Mouse (Mus musculus): ENCODE results near the gene Ndel1. TPM values are rescaled to one million over a fixed set of nuclear protein-coding genes. Genes with fewer than 3 reads are reported as not detected.

The Ndel1 gene
- polyA plus RNA-seq, 2 experiments: 21.1 to 28.1 TPM

DNA sequence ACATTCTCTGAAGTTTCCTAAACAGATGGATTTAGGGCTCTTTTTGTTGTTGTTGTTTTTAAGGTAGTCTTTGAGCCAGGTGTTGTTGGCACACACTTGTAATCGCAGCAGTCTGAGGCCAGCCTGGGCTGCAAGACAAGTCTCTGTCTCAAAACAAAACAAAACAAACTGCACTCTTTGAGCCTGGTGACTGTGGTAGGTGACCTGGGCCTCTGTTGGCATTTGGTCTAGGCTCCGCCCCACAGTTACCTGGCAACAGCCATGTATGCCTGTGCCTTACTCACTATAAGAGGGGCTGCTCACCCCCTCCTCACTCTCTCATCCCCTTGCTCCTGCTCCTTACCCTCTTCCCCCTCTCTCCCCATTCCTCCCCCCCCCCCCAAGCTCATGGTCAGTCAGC is 9.4 kb downstream of the Ndel1 start:
- no peaks in the 10 kb centered on the region for H3K36me3 ChIP-seq (replicated peaks; ENCODE audit: control insufficient read depth, insufficient read depth, low read depth)
- no peak overlapping the region for H3K9ac ChIP-seq (replicated peaks)
- H3K4me3 ChIP-seq (ENCODE audit: insufficient read depth in 1 of 2, low read depth in 2 of 2, low read length in 2 of 2): no peak overlapping the region
- no peak overlapping the region for H3K4me2 ChIP-seq (ENCODE audit: low read depth)
- WGBS (ENCODE audit: insufficient replicate concordance): 73% methylated on average over 2 of the region's 2 CpGs
- H3K9me3 ChIP-seq (ENCODE audit: control insufficient read depth, low read length): no peaks in the 10 kb centered on the region
- peaks cover 0 to 12% of the 10 kb centered on the region in 2 experiments; a peak in 2 of 4 replicates for H3K4me1 ChIP-seq (replicated peaks; ENCODE audit: control insufficient read depth in 2 of 2, insufficient read depth in 2 of 2, low read length in 1 of 2)
- ATAC-seq (ENCODE audit: insufficient read depth): no peak
- H3K27ac ChIP-seq: no peak overlapping the region
- DNase-seq (ENCODE audit: low read depth in 3 of 3, low spot score in 3 of 3): no peak
- no peaks in the 10 kb centered on the region for H3K27me3 ChIP-seq (ENCODE audit: control insufficient read depth, insufficient read depth, low read length)
- no peak for TF ChIP-seq CTCF (IDR thresholded peaks at IDR 0.05; ENCODE audit: low read depth)
- no peak for TF ChIP-seq EP300 (IDR thresholded peaks at IDR 0.05; ENCODE audit: low read depth)

- H3K27ac ChIP-seq: no peak overlapping the region
- no peak for DNase-seq (ENCODE audit: low read depth in 3 of 3, low spot score in 3 of 3)
- H3K9me3 ChIP-seq (ENCODE audit: control insufficient read depth, low read length): no peaks in the 10 kb centered on the region
- no peak overlapping the region for H3K4me3 ChIP-seq (ENCODE audit: insufficient read depth in 1 of 2, low read depth in 2 of 2, low read length in 2 of 2)
- no peak overlapping the region for H3K9ac ChIP-seq (replicated peaks)
- TF ChIP-seq CTCF (IDR thresholded peaks at IDR 0.05; ENCODE audit: low read depth): no peak
- no peak for TF ChIP-seq EP300 (IDR thresholded peaks at IDR 0.05; ENCODE audit: low read depth)
- H3K4me1 ChIP-seq (replicated peaks; ENCODE audit: control insufficient read depth in 2 of 2, insufficient read depth in 2 of 2, low read length in 1 of 2): peaks cover 4 to 18% of the 10 kb centered on the region in 2 experiments
- H3K36me3 ChIP-seq (replicated peaks; ENCODE audit: control insufficient read depth, insufficient read depth, low read depth): no peaks in the 10 kb centered on the region
- H3K4me2 ChIP-seq (ENCODE audit: low read depth): no peak overlapping the region
- 70% methylated on average over 8 of the region's 8 CpGs for WGBS (ENCODE audit: insufficient replicate concordance)
- ATAC-seq (ENCODE audit: insufficient read depth): no peak
- no peaks in the 10 kb centered on the region for H3K27me3 ChIP-seq (ENCODE audit: control insufficient read depth, insufficient read depth, low read length)
These were observed 11.6 kb downstream of the Ndel1 start for GRCm38 (mm10) chr11:68859943-68860593.

DNA sequence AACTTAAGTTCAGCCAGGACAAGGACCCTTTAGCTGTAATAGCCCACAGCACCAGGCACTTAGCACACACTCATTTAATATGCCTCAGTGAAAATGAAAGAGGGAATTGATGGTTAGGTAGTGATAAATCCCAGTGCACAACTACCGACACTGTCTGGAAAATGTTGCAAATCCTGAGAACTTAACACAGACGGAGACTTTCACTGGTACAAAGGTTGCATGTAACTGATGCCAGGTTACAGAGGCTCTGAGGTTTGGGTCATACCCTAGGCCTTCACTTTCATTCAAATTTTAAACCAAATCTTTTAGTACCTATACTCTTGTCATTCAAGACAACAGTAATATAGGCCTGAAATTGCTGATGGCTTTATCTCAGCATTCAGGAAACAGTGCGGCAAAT is 14.3 kb downstream of the Ndel1 start:
- Histone ChIP-seq H3K9ac (replicated peaks) (no peak overlapping the region), H3K9me3 (ENCODE audit: control insufficient read depth, low read length) (no peaks in the 10 kb centered on the region), H3K36me3 (replicated peaks; ENCODE audit: control insufficient read depth, insufficient read depth, low read depth) (no peaks in the 10 kb centered on the region), H3K27me3 (ENCODE audit: control insufficient read depth, insufficient read depth, low read length) (no peaks in the 10 kb centered on the region), H3K4me3 (ENCODE audit: insufficient read depth in 1 of 2, low read depth in 2 of 2, low read length in 2 of 2) (no peak overlapping the region), H3K4me1 (replicated peaks; ENCODE audit: control insufficient read depth in 2 of 2, insufficient read depth in 2 of 2, low read length in 1 of 2) (peaks cover 16 to 30% of the 10 kb centered on the region in 2 experiments), H3K27ac (no peak overlapping the region), H3K4me2 (ENCODE audit: low read depth) (no peak overlapping the region)
- no peak for ATAC-seq (ENCODE audit: insufficient read depth)
- TF ChIP-seq EP300 (IDR thresholded peaks at IDR 0.05; ENCODE audit: low read depth): no peak
- no peak for TF ChIP-seq CTCF (IDR thresholded peaks at IDR 0.05; ENCODE audit: low read depth)
- 79% methylated on average over 3 of the region's 3 CpGs for WGBS (ENCODE audit: insufficient replicate concordance)
- DNase-seq (ENCODE audit: low read depth in 3 of 3, low spot score in 3 of 3): no peak

- DNase-seq (ENCODE audit: low read depth in 3 of 3, low spot score in 3 of 3) (no peak), ATAC-seq (ENCODE audit: insufficient read depth) (no peak)
- 67% methylated on average over 3 of the region's 3 CpGs for WGBS (ENCODE audit: insufficient replicate concordance)
- H3K27me3 ChIP-seq (ENCODE audit: control insufficient read depth, insufficient read depth, low read length): no peaks in the 10 kb centered on the region
- peak overlapping the region; percentile 74 for H3K27ac ChIP-seq
- H3K9ac ChIP-seq (replicated peaks): no peak overlapping the region; the same call in 1 of the 2 replicates
- no peaks in the 10 kb centered on the region for H3K9me3 ChIP-seq (ENCODE audit: control insufficient read depth, low read length)
- H3K4me2 ChIP-seq (ENCODE audit: low read depth): peak overlapping the region; percentile 84; the same call in 1 of the 2 replicates
- H3K4me1 ChIP-seq (replicated peaks; ENCODE audit: control insufficient read depth in 2 of 2, insufficient read depth in 2 of 2, low read length in 1 of 2): peaks cover 25 to 35% of the 10 kb centered on the region in 2 experiments
- H3K36me3 ChIP-seq (replicated peaks; ENCODE audit: control insufficient read depth, insufficient read depth, low read depth): no peaks in the 10 kb centered on the region
- TF ChIP-seq EP300 (IDR thresholded peaks at IDR 0.05; ENCODE audit: low read depth) (no peak), CTCF (IDR thresholded peaks at IDR 0.05; ENCODE audit: low read depth) (no peak)
- H3K4me3 ChIP-seq (ENCODE audit: insufficient read depth in 1 of 2, low read depth in 2 of 2, low read length in 2 of 2): no peak overlapping the region
These were observed 17.0 kb downstream of the Ndel1 start for GRCm38 (mm10) chr11:68854621-68855020.

DNA sequence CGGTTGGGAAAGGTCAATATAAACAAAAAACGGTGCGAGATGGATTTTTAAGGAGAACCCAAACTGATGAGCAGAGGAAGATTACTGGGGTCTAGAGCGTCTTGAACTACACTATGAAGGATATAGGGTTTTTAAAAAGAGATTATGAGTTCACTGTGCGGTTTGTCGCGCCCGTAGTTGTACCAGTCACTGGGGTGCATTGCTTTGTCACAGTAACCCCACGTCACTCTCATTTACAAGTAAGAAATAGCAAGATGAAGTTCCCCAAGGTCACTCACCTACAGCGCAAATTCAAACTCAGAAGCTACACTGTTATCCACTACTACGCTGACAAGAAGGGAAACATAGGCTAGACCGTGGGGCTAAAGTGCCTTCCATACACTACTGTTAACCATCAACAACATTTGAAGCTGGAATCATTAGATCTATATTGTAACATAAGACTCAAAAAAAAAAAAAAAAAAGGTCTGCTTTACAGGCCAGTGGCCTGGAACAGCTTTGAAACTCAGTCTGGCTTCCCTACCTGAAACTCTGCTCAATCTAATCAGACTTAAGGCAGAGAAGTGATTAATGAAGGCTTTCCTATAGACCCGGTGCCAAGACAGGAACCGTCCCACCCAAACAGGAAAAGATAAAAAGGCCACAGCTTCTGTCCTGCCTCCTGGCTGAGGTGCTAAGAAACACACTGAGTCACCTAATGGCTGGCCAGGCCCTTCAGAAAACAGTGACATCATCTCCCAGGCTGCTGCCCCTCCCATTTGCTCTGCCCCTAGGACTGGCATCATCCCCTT is 17.9 kb downstream of the Ndel1 start:
- peak overlapping the region; percentile 84 for H3K4me2 ChIP-seq (ENCODE audit: low read depth)
- WGBS (ENCODE audit: insufficient replicate concordance): 16% methylated on average over 14 of the region's 14 CpGs
- peaks cover under 1% of the 10 kb centered on the region; the same call in 1 of the 2 replicates for H3K36me3 ChIP-seq (replicated peaks; ENCODE audit: control insufficient read depth, insufficient read depth, low read depth)
- ATAC-seq (ENCODE audit: insufficient read depth): peak; percentile 7
- H3K9me3 ChIP-seq (ENCODE audit: control insufficient read depth, low read length): no peaks in the 10 kb centered on the region
- H3K9ac ChIP-seq (replicated peaks): peak overlapping the region; percentile 74
- no peaks in the 10 kb centered on the region for H3K27me3 ChIP-seq (ENCODE audit: control insufficient read depth, insufficient read depth, low read length)
- TF ChIP-seq CTCF (IDR thresholded peaks at IDR 0.05; ENCODE audit: low read depth) (peak; percentile 50), EP300 (IDR thresholded peaks at IDR 0.05; ENCODE audit: low read depth) (no peak)
- peak overlapping the region; percentile 60 to 90 for H3K4me3 ChIP-seq (ENCODE audit: insufficient read depth in 1 of 2, low read depth in 2 of 2, low read length in 2 of 2)
- H3K4me1 ChIP-seq (replicated peaks; ENCODE audit: control insufficient read depth in 2 of 2, insufficient read depth in 2 of 2, low read length in 1 of 2): peaks cover 25 to 35% of the 10 kb centered on the region in 2 experiments
- H3K27ac ChIP-seq: peak overlapping the region; percentile 74
- peak; percentile 61 to 78 (median 67) for DNase-seq (ENCODE audit: low read depth in 3 of 3, low spot score in 3 of 3)
